Mouse (Mus musculus) hindbrain, embryonic 16.5 days (tissue): Measurements from ENCODE around the gene Rtca. TPM values are rescaled to one million over a fixed set of nuclear protein-coding genes. Genes with fewer than 3 reads are reported as not detected.

Experiments used
- ATAC-seq: fragments of 200-750 bp; cut with Nextera tagmentation; 2 replicates; pipeline ENCODE4 v1.8.0; 2017; ENCODE audit warnings: moderate TSS enrichment, moderate library complexity
- H3K27ac ChIP-seq: fragments of 300-500 bp; sonication (generic); 2 replicates; pipeline ENCODE4 v1.5.1; 2014; ENCODE audit warnings: low read depth, mild to moderate bottlenecking, control low read depth, low read length, moderate library complexity
- H3K27me3 ChIP-seq: fragments of 300-500 bp; sonication (generic); replicated peaks from 2 replicates; pipeline ENCODE4 v1.6.1; 2014; ENCODE audit warnings: low read length; ENCODE audit not compliant: control insufficient read depth, insufficient read depth
- H3K36me3 ChIP-seq: fragments of 300-500 bp; sonication (generic); 2 replicates; pipeline ENCODE4 v1.6.1; 2014; ENCODE audit warnings: mild to moderate bottlenecking, low read length, moderate library complexity, mixed read lengths; ENCODE audit not compliant: control insufficient read depth, insufficient read depth
- H3K4me1 ChIP-seq: fragments of 300-500 bp; sonication (generic); 2 replicates; pipeline ENCODE4 v1.6.1; 2014; ENCODE audit warnings: low read depth, low read length; ENCODE audit not compliant: control insufficient read depth, insufficient read depth
- H3K4me2 ChIP-seq: fragments of 300-500 bp; sonication (generic); 2 replicates; pipeline ENCODE4 v1.6.1; 2014; ENCODE audit warnings: mild to moderate bottlenecking, low read length, control low read depth, moderate library complexity
- H3K4me3 ChIP-seq: fragments of 300-500 bp; sonication (generic); 2 replicates; pipeline ENCODE4 v1.5.1; 2014; ENCODE audit warnings: mild to moderate bottlenecking, low read length, control low read depth, moderate library complexity
- H3K9ac ChIP-seq: fragments of 300-500 bp; sonication (generic); 2 replicates; pipeline ENCODE4 v1.6.1; 2014; ENCODE audit warnings: low read depth, mild to moderate bottlenecking, control low read depth, low read length, moderate library complexity
- H3K9me3 ChIP-seq: fragments of 300-500 bp; sonication (generic); 2 replicates; pipeline ENCODE4 v1.6.1; 2014; ENCODE audit warnings: mild to moderate bottlenecking, low read length, moderate library complexity; ENCODE audit not compliant: control insufficient read depth
- WGBS: fragments of 180-500 bp; shearing (Covaris S2); extraction: QIAGEN DNeasy Blood & Tissue Kit; methylation state at CpG from one replicate; pipeline ENCODE4 v1.1.7; 2014; 5-methylcytosine and 5-hydroxymethylcytosine counted together
- polyA plus RNA-seq: library from polyadenylated mRNA; unstranded; fragments of >200 nt; fragmentation: Nextera tagmentation; extraction: Ambion mirVana; gene quantifications from 2 replicates; pipeline ENCODE4 v1.2.1, GENCODE M21; 2015

Gene Rtca
- polyA plus RNA-seq, 1 experiment from 2014 or later = 121 TPM

DNA sequence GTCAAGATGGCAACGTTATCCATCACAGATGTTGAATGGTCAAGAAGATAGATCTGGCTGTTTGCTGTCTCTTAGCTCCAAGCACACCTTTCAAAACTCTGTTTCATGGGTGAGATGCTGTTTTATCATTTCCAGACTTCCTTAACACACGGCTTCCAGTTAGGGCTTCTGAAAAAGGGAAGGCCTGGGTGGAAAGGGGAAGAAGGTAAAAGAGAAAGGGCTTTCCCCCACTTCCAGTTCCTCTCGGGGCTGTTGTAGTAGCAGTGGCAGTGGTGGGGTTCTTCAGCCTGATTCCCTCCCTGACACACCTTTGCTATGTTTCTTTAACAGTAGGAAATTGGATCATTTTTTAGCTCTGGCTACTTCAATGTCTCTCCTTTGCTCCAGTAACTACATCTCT, 25.3 kb downstream of the Rtca start:
- H3K9me3 ChIP-seq = no peaks in the 10 kb centered on the region
- no peak overlapping the region for H3K4me2 ChIP-seq
- H3K9ac ChIP-seq = no peak overlapping the region
- ATAC-seq = no peak
- no peak overlapping the region for H3K27ac ChIP-seq
- WGBS = 85% methylated on average over 3 of the region's 3 CpGs
- H3K4me1 ChIP-seq = no peaks in the 10 kb centered on the region
- no peak overlapping the region for H3K4me3 ChIP-seq
- peaks cover 5% of the 10 kb centered on the region for H3K36me3 ChIP-seq
- no peaks in the 10 kb centered on the region for H3K27me3 ChIP-seq

DNA sequence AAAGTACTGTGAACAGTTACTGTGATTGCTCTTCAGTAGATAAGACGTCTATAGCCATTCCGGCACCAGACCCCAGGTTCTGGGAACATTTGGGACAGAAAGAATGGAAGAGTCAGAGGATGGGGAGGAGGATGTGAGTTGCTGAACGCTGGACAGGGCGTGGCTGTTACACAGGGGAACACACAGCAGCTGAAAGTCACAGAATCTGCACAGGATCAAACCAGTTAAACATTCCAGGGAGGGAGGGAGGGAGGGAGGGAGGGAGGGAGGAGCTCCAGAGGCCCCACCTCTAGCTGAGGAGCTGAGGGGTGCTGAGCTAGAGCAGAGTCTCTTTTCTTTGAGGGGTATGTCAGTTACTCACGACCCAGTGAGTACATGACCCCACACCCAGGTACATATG, 27.1 kb downstream of the Rtca start:
- Histone ChIP-seq H3K27ac (no peak overlapping the region), H3K4me1 (no peaks in the 10 kb centered on the region), H3K9me3 (no peaks in the 10 kb centered on the region), H3K9ac (no peak overlapping the region), H3K36me3 (no peaks in the 10 kb centered on the region), H3K27me3 (no peaks in the 10 kb centered on the region), H3K4me2 (no peak overlapping the region), H3K4me3 (no peak overlapping the region)
- whole genome bisulfite sequencing = 63% methylated on average over 5 of the region's 5 CpGs
- no peak for ATAC-seq

DNA sequence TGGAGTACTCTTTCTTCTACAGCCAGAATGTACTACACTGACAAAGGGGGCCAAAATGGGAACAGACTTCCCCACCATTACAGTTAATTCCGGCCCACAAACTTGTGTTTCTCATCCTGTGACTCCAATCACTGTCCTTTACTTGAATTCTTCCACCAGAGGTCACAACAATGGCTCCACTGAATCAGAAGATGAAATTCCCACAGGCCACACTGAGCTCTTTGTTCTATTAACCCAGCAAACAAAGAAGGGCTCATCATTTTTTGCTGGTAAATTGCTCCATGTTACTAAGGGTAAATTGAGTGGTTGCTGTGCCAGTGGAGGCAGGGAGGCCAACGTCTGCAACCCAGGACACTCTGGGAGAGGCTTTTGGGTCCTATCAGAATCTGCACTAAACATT, 27.9 kb downstream of the Rtca start:
- Histone ChIP-seq H3K4me3 (no peak overlapping the region), H3K4me1 (no peaks in the 10 kb centered on the region), H3K9ac (no peak overlapping the region), H3K9me3 (no peaks in the 10 kb centered on the region), H3K27me3 (no peaks in the 10 kb centered on the region), H3K36me3 (no peaks in the 10 kb centered on the region), H3K27ac (no peak overlapping the region), H3K4me2 (no peak overlapping the region)
- 25% methylated on average over 2 of the region's 2 CpGs for WGBS
- no peak for ATAC-seq

DNA sequence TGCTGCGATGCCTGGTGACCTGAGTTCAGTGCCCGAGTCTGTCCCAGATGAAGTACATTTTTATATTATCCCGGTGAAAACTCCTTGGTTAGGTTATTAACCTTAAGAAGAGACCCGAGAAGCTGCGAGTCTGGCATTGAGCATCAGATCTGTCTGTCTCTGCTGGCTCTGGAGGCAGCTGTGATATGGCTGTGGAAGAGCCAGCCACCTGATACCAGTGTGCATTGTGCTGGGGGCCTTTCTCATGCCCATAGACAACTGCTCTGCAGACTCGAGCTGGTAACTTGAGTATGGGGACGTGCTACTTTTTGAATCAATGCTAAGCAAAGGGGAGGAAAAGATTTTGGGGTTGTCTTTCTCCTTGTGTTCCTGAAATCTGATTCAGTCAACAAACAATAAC, 30.7 kb downstream of the Rtca start:
- Histone ChIP-seq H3K4me2 (no peak overlapping the region), H3K9ac (no peak overlapping the region), H3K4me1 (no peaks in the 10 kb centered on the region), H3K4me3 (no peak overlapping the region), H3K9me3 (no peaks in the 10 kb centered on the region), H3K36me3 (no peaks in the 10 kb centered on the region), H3K27me3 (no peaks in the 10 kb centered on the region), H3K27ac (no peak overlapping the region)
- ATAC-seq = no peak
- WGBS = 85% methylated on average over 7 of the region's 7 CpGs

DNA sequence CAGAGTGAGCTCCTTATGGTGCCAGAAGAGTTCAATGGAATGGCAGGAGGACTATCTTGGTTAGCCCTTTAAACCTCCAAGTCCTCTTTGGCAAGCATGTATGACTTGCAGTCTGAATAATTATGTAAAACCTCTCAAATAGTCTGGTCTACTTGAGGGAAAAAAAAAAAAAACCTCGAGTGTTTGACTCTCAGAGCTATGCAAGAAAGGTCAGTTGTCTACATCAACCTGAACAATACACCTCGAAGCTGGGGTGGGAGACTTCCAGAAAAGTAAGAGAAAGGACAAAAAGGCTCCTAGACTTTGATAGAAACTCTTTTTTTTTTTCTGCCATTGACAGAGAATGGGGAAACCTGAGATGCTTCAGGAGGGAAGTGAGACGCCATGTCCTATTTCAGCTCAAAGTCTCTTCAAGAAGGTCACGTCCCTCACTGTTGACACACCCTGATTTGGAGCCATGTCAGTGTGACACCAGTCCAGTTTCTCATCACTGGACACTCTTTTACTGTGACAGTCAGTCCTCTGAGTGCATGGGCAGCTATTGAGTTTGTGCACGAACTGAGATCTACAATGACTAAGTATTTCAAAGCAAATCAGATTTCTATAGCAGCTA, 31.2 kb downstream of the Rtca start:
- 68% methylated on average over 5 of the region's 5 CpGs for WGBS
- H3K4me3 ChIP-seq = no peak overlapping the region
- H3K4me2 ChIP-seq = no peak overlapping the region
- H3K9me3 ChIP-seq = no peaks in the 10 kb centered on the region
- H3K4me1 ChIP-seq = no peaks in the 10 kb centered on the region
- H3K9ac ChIP-seq = no peak overlapping the region
- ATAC-seq = no peak
- H3K27me3 ChIP-seq = no peaks in the 10 kb centered on the region
- H3K36me3 ChIP-seq = no peaks in the 10 kb centered on the region
- no peak overlapping the region for H3K27ac ChIP-seq

DNA sequence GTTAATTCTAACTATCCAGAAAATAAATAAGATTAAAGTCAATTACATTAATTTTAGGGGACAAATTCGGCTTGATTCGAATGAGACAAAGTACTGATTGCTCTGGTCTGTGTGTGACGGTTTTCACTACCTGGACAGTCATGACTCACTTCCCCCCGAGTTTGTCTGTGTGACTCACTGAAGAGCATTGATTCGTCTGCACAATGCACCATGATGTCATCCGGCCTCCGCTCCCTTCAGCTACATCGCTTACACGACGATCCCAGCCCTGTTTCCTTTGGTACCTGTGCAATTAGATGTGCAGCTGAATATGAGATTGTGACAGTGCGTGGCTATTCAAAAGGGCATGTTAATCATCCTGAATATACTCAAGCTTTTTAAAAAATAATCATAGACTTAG, 33.4 kb downstream of the Rtca start:
- Histone ChIP-seq H3K36me3 (no peaks in the 10 kb centered on the region), H3K4me3 (no peak overlapping the region), H3K4me1 (no peaks in the 10 kb centered on the region), H3K27me3 (no peaks in the 10 kb centered on the region), H3K9ac (no peak overlapping the region), H3K4me2 (no peak overlapping the region), H3K27ac (no peak overlapping the region), H3K9me3 (no peaks in the 10 kb centered on the region)
- no peak for ATAC-seq
- 76% methylated on average over 11 of the region's 11 CpGs for WGBS

DNA sequence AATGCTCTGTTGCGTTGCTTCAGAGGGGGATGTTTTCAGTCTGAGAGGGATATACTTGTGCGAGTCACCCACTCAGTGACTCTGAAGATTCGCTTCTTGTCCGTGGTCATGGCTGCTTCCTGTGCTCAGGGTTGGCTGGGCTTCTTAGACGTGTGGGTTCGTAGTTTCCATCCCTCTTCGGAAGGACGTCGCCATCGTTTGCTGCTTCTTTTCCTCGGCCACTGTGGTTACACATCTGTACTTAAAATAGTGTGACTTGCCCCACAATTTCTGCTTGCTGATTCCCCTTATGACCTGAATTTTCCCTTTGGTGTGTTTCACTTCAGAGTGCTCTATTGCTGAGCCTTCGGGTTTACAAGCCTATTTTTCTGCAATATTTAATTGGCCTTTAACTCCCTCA, 42.3 kb downstream of the Rtca start:
- Histone ChIP-seq H3K27me3 (no peaks in the 10 kb centered on the region), H3K4me2 (no peak overlapping the region)
- WGBS = 93% methylated on average over 12 of the region's 12 CpGs

DNA sequence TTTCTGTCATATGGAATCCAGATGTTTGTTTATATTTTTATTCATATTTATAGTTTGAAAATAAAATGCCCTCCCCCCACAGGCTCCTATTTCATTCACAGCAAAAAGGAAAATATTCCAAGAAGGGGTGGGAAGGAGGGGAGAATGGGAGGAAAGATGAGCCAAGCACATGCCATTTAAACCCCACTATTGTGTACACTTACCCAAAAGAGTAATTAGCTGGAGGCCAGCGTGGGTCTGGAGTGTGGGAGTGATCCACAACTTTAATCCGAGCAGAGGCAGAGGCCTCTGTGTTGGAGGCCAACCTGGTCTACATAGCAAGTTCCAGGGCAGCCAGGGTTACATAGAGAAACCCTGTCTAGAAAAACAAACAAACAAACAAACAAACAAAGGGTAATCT, 43.7 kb downstream of the Rtca start:
- WGBS = 55% methylated on average over 2 of the region's 2 CpGs
- H3K9ac ChIP-seq = no peak overlapping the region

More for the DNA sequence above, 42.3 kb downstream of the Rtca start:
- no peak overlapping the region for H3K4me3 ChIP-seq
- no peaks in the 10 kb centered on the region for H3K4me1 ChIP-seq
- no peak for ATAC-seq
- H3K36me3 ChIP-seq = no peaks in the 10 kb centered on the region
- H3K27ac ChIP-seq = no peak overlapping the region
- H3K9me3 ChIP-seq = no peaks in the 10 kb centered on the region
- no peak overlapping the region for H3K9ac ChIP-seq

DNA sequence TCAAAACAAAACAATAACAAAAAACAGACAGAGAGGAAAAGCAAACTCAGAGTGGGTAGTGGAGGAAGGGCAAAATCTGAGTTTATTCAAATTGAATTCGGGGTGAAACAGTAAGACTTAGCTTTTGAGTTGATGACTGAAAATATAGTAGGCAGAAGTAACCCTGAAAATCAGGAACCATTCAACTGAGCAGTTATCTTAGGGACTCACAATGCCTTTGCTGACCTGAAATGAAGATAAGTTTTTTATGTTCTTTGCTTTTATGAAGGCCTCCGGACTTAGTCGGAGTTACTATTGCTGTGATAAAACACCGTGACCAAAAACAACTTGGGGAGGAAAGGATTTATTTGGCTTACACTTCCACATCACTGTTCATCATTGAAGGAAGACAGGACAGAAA, 47.0 kb downstream of the Rtca start:
- no peaks in the 10 kb centered on the region for H3K9me3 ChIP-seq
- no peak overlapping the region for H3K4me3 ChIP-seq
- H3K27me3 ChIP-seq = no peaks in the 10 kb centered on the region
- no peaks in the 10 kb centered on the region for H3K4me1 ChIP-seq
- ATAC-seq = no peak
- H3K27ac ChIP-seq = no peak overlapping the region
- H3K4me2 ChIP-seq = no peak overlapping the region
- 84% methylated on average over 4 of the region's 4 CpGs for WGBS
- no peaks in the 10 kb centered on the region for H3K36me3 ChIP-seq
- H3K9ac ChIP-seq = no peak overlapping the region

More for the DNA sequence above, 43.7 kb downstream of the Rtca start:
- Histone ChIP-seq H3K4me3 (no peak overlapping the region), H3K27ac (no peak overlapping the region), H3K4me2 (no peak overlapping the region), H3K27me3 (no peaks in the 10 kb centered on the region), H3K4me1 (no peaks in the 10 kb centered on the region), H3K9me3 (no peaks in the 10 kb centered on the region), H3K36me3 (no peaks in the 10 kb centered on the region)
- no peak for ATAC-seq

DNA sequence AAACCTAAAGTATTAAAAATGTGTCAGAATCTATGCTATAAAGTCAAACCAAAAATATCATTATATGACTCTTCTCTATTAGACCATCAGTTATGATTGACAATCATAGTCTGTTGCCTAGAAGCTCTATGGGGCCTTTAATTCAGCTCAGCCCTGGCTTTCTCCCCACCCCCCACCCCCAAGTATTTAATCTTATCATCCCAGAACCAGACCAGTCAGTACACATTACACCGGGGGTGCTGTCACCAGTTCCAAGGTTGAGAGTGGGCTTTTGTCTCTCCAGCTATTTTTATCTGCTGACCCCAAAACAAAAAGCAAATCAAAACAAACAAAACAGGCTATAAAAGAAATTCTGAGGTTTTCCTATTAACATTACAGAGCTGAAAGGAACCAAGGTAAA, 53.5 kb downstream of the Rtca start:
- Histone ChIP-seq H3K4me1 (no peaks in the 10 kb centered on the region), H3K4me3 (no peak overlapping the region), H3K27ac (no peak overlapping the region), H3K9me3 (peaks cover 7% of the 10 kb centered on the region; the same call in 1 of the 2 replicates), H3K4me2 (no peak overlapping the region), H3K9ac (no peak overlapping the region), H3K27me3 (no peaks in the 10 kb centered on the region), H3K36me3 (no peaks in the 10 kb centered on the region)
- WGBS = 85% methylated on average over 1 of the region's 1 CpGs
- no peak for ATAC-seq
